Comparison of ENCODE assay signal across 15 mouse cellular contexts in genomic region chr2:124202475-124202990, GRCm38 (mm10).
DNase-seq lines count a peak whose midpoint lies in the region; ATAC-seq and TF ChIP-seq lines count a peak whose summit lies in the region.
"Had no signal": no experiment of that assay in that cellular context is flagged by ENCODE, and none has a peak within 500 bp of the region (broad histone marks: within the 10 kb centered on the region; RNA-seq: fewer than 3 reads in every experiment).

No protein-coding gene starts in this region.

- TF ChIP-seq CTCF in kidney, postnatal 0 days (IDR thresholded peaks at IDR 0.05; ENCODE audit: low read depth): no peak

- no peak for ATAC-seq in kidney, postnatal 0 days (replicated peaks; ENCODE audit: low FRiP score, low read depth)
- ATAC-seq in kidney, embryonic 14.5 days (ENCODE audit: low FRiP score, low TSS enrichment): no peak
- ATAC-seq in forebrain, embryonic 16.5 days: 0 out of 2 replicates have a peak, but pooled peaks have one; percentile 26

- no peaks in the 10 kb centered on the region for H3K9me3 ChIP-seq in kidney, postnatal 0 days (replicated peaks; ENCODE audit: low read length)
- no peaks in the 10 kb centered on the region for H3K9me3 ChIP-seq in kidney, embryonic 14.5 days (ENCODE audit: control insufficient read depth, low read length)
- H3K9me3 ChIP-seq in forebrain, embryonic 16.5 days (ENCODE audit: control insufficient read depth, low read length): no peaks in the 10 kb centered on the region
- H3K9me3 ChIP-seq: heart, embryonic 15.5 days; hindbrain, embryonic 10.5 days; lung, embryonic 15.5 days; midbrain, embryonic 12.5 days had no signal

- H3K27ac ChIP-seq in kidney, postnatal 0 days: no peak overlapping the region
- H3K27ac ChIP-seq in kidney, embryonic 14.5 days (ENCODE audit: low read depth, low read length): no peak overlapping the region
- H3K27ac ChIP-seq in forebrain, embryonic 16.5 days (ENCODE audit: low read length): no peak overlapping the region
- H3K27ac ChIP-seq: heart, embryonic 15.5 days; hindbrain, embryonic 10.5 days; lung, embryonic 15.5 days; midbrain, embryonic 12.5 days had no signal

- H3K36me3 ChIP-seq in kidney, postnatal 0 days (ENCODE audit: insufficient read depth, low read length): no peaks in the 10 kb centered on the region
- no peaks in the 10 kb centered on the region for H3K36me3 ChIP-seq in kidney, embryonic 14.5 days (ENCODE audit: control insufficient read depth, insufficient read depth, low read length)
- H3K36me3 ChIP-seq in forebrain, embryonic 16.5 days (ENCODE audit: control insufficient read depth, insufficient read depth): no peaks in the 10 kb centered on the region
- H3K36me3 ChIP-seq: heart, embryonic 15.5 days; hindbrain, embryonic 10.5 days; lung, embryonic 15.5 days; midbrain, embryonic 12.5 days had no signal

- H3K4me2 ChIP-seq in kidney, postnatal 0 days (ENCODE audit: low read length): no peak overlapping the region
- no peak overlapping the region for H3K4me2 ChIP-seq in kidney, embryonic 14.5 days (replicated peaks; ENCODE audit: low read depth, low read length)
- no peak overlapping the region for H3K4me2 ChIP-seq in forebrain, embryonic 16.5 days (ENCODE audit: low read length)
- H3K4me2 ChIP-seq: heart, embryonic 15.5 days; liver, embryonic 11.5 days; lung, embryonic 15.5 days; midbrain, embryonic 12.5 days had no signal

- H3K9ac ChIP-seq in kidney, postnatal 0 days (ENCODE audit: low read depth, low read length): no peak overlapping the region
- no peak overlapping the region for H3K9ac ChIP-seq in kidney, embryonic 14.5 days (ENCODE audit: low read depth, low read length)
- no peak overlapping the region for H3K9ac ChIP-seq in forebrain, embryonic 16.5 days (replicated peaks; ENCODE audit: low read depth, low read length)
- H3K9ac ChIP-seq: heart, embryonic 15.5 days; lung, embryonic 15.5 days; midbrain, embryonic 12.5 days had no signal

- H3K4me3 ChIP-seq in kidney, postnatal 0 days (replicated peaks; ENCODE audit: low read depth, low read length): no peak overlapping the region
- no peak overlapping the region for H3K4me3 ChIP-seq in kidney, embryonic 14.5 days (ENCODE audit: low read length)
- H3K4me3 ChIP-seq in forebrain, embryonic 16.5 days (replicated peaks; ENCODE audit: low read length): no peak overlapping the region
- H3K4me3 ChIP-seq: heart, embryonic 15.5 days; hindbrain, embryonic 10.5 days; lung, embryonic 15.5 days; midbrain, embryonic 12.5 days had no signal

- WGBS in kidney, postnatal 0 days: 50% methylated on average over 4 of the region's 4 CpGs
- WGBS in kidney, embryonic 14.5 days: 49% methylated on average over 4 of the region's 4 CpGs
- WGBS in forebrain, embryonic 16.5 days: 17% methylated on average over 4 of the region's 4 CpGs

- DNase-seq in embryo, embryonic 10.5 days (ENCODE audit: low spot score): peak; percentile 4
- DNase-seq in embryo, embryonic 9.5 days (ENCODE audit: extremely low spot score): no peak
- DNase-seq in kidney, postnatal 0 days (ENCODE audit: low spot score): peak; percentile 16
- peak; percentile 10 for DNase-seq in 416B (ENCODE audit: low read depth)
- no peak for DNase-seq in thymus, postnatal 10 days (ENCODE audit: low spot score in 2 of 2)
- no peak for DNase-seq in right cerebral cortex, postnatal 4 days
- DNase-seq: kidney, adult 11 months; kidney, postnatal 25 days had no signal

- H3K4me1 ChIP-seq in kidney, postnatal 0 days (replicated peaks; ENCODE audit: insufficient read depth, low read length): no peaks in the 10 kb centered on the region
- H3K4me1 ChIP-seq in kidney, embryonic 14.5 days (ENCODE audit: control insufficient read depth, insufficient read depth, low read length): no peaks in the 10 kb centered on the region
- peaks cover 13% of the 10 kb centered on the region for H3K4me1 ChIP-seq in forebrain, embryonic 16.5 days (replicated peaks; ENCODE audit: control insufficient read depth, insufficient read depth, low read length)
- H3K4me1 ChIP-seq: heart, embryonic 15.5 days; lung, embryonic 15.5 days had no signal

- no peaks in the 10 kb centered on the region for H3K27me3 ChIP-seq in kidney, postnatal 0 days (ENCODE audit: insufficient read depth, low read length)
- no peaks in the 10 kb centered on the region for H3K27me3 ChIP-seq in kidney, embryonic 14.5 days (ENCODE audit: control insufficient read depth, insufficient read depth, low read length)
- H3K27me3 ChIP-seq in forebrain, embryonic 16.5 days (replicated peaks; ENCODE audit: control insufficient read depth, insufficient read depth, low read length): no peaks in the 10 kb centered on the region
- H3K27me3 ChIP-seq: heart, embryonic 15.5 days; lung, embryonic 15.5 days; midbrain, embryonic 12.5 days had no signal

Comparison
In these comparisons a context has a peak if more than half of its experiments do, and no peak if none do; other contexts are left out.
1. DNase-seq: peak in embryo, embryonic 10.5 days (single experiment), kidney, postnatal 0 days (single experiment) and 416B (single experiment); none in embryo, embryonic 9.5 days (single experiment), thymus, postnatal 10 days (0 of 2) and right cerebral cortex, postnatal 4 days (single experiment).